Mouse (Mus musculus) stomach, embryonic 15.5 days (tissue): ENCODE measurements at regions not wholly inside any gene's neighbourhood (a gene's known extent, or its start where the extent isn't known, plus 50 kb on each side); places are given as distances from the start of the nearest gene placed in this dataset.

Experiments
- ATAC-seq: fragments of 200-750 bp; cut with Nextera tagmentation; 2 replicates; pipeline ENCODE4 v1.8.0; 2017; ENCODE audit warnings: low read depth, moderate number of reproducible peaks, moderate TSS enrichment; ENCODE audit not compliant: insufficient read depth, low FRiP score
- H3K27ac ChIP-seq: fragments of 300-500 bp; sonication (generic); 2 replicates; pipeline ENCODE4 v1.5.1; 2015; ENCODE audit warnings: mild to moderate bottlenecking, inconsistent platforms
- H3K27me3 ChIP-seq: fragments of 300-500 bp; sonication (generic); replicated peaks from 2 replicates; pipeline ENCODE4 v1.6.1; 2015; ENCODE audit warnings: inconsistent platforms
- H3K36me3 ChIP-seq: fragments of 300-500 bp; sonication (generic); 2 replicates; pipeline ENCODE4 v1.6.1; 2015; ENCODE audit warnings: inconsistent platforms
- H3K4me1 ChIP-seq: fragments of 300-500 bp; sonication (generic); 2 replicates; pipeline ENCODE4 v1.6.1; 2015; ENCODE audit warnings: inconsistent platforms
- H3K4me2 ChIP-seq: fragments of 300-500 bp; sonication (generic); 2 replicates; pipeline ENCODE4 v1.6.1; 2015; ENCODE audit warnings: mild to moderate bottlenecking, inconsistent platforms
- H3K4me3 ChIP-seq: fragments of 300-500 bp; sonication (generic); replicated peaks from 2 replicates; pipeline ENCODE4 v1.5.1; 2015; ENCODE audit warnings: inconsistent platforms
- H3K9ac ChIP-seq: fragments of 300-500 bp; sonication (generic); 2 replicates; pipeline ENCODE4 v1.6.1; 2015; ENCODE audit warnings: inconsistent platforms
- H3K9me3 ChIP-seq: fragments of 300-500 bp; sonication (generic); 2 replicates; pipeline ENCODE4 v1.6.1; 2016; ENCODE audit warnings: inconsistent platforms
- WGBS: fragments of 180-500 bp; shearing (Covaris S2); methylation state at CpG from one replicate; pipeline ENCODE4 v1.1.7; 2015; 5-methylcytosine and 5-hydroxymethylcytosine counted together

DNA sequence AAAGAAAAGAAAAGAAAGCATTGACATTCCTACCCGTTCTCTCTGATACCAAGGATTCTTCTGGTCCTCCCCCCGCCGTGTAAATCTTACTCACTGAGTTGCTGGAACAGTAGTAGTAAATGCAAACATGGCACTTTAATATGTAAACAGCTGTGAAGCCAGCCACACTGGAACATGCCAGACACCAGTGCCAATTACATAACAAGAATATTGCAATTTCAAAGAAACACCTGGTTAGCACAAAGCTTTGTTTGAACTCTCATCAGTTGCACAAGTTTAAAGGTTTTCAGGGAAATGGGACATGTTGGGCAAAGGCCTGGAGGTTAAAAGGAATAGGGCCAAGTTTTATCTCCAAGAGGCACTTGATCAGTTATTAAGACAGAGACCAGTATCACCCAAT lies 333.2 kb upstream of the Onecut1 start:
- WGBS, result 69% methylated on average over 3 of the region's 3 CpGs
- Histone ChIP-seq H3K4me3 (no peak overlapping the region), H3K36me3 (no peaks in the 10 kb centered on the region), H3K4me1 (no peaks in the 10 kb centered on the region), H3K27ac (no peak overlapping the region), H3K27me3 (no peaks in the 10 kb centered on the region), H3K9ac (no peak overlapping the region), H3K9me3 (no peaks in the 10 kb centered on the region), H3K4me2 (no peak overlapping the region)
- ATAC-seq, result no peak

DNA sequence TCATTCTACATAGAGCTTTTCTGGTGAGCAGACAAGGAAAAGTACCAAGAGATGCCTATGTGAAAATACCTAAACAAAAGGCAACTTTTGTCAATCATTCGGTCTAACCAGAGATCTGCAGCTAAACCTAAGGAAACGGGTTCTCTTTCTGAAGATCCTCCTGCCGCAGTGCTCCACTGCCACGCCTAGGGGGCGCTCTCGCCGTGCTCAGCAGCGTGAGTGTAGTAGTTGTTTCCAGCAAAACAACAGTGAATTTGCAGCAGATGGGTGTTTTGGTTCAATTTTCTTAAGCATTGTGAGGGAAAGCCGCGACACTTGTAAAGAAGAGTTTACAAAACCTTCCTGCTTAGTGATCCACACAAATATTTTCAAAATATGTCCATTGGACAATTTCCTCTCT lies 331.4 kb upstream of the Onecut1 start:
- H3K4me1 ChIP-seq, result no peaks in the 10 kb centered on the region
- H3K4me3 ChIP-seq, result no peak overlapping the region
- H3K27ac ChIP-seq, result no peak overlapping the region
- H3K9ac ChIP-seq, result no peak overlapping the region
- no peaks in the 10 kb centered on the region for H3K36me3 ChIP-seq
- no peak overlapping the region for H3K4me2 ChIP-seq
- ATAC-seq, result no peak
- no peaks in the 10 kb centered on the region for H3K27me3 ChIP-seq
- 15% methylated on average over 10 of the region's 10 CpGs for WGBS
- H3K9me3 ChIP-seq, result no peaks in the 10 kb centered on the region

DNA sequence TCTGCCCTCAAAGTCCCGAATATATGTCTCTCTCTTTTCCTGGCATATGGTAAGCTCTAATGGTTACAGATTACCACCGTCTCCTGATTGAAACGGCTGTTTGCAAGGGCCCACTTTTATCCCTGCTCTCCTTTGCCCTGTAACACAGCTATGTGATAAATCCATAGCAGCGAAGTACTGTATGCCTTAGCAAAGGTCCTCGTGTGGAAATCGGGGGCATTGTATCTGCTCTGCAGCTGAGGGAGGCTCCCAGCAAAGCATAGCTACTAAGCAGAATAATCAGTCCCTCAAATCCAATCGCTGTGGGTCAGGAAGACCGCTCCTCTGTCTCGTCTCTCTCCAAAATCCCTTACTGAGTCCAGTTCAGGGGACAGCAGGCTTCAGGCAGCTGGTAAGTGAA lies 331.0 kb upstream of the Onecut1 start:
- Histone ChIP-seq H3K9me3 (no peaks in the 10 kb centered on the region), H3K36me3 (no peaks in the 10 kb centered on the region), H3K27me3 (no peaks in the 10 kb centered on the region), H3K9ac (no peak overlapping the region), H3K4me2 (no peak overlapping the region), H3K4me3 (no peak overlapping the region), H3K4me1 (no peaks in the 10 kb centered on the region), H3K27ac (no peak overlapping the region)
- 51% methylated on average over 9 of the region's 9 CpGs for WGBS
- no peak for ATAC-seq

DNA sequence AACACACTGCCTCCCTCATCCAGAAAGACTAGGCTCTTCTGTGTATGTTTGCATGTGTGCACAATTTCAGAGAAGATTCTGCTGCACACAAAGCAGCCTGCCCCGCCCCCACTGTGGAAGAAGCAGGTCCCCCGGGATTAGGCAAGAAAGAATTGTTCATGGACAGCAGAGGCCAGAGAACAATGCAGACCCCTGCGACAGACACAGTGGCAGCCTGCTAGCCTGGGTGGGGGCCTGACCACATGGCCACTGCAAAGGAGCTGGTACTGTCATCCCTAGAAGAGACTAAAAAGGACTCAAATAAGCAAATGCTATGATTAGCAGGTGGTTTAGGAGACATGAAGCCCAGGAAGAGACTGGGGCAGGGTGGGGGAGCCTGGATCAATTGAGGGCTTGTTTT lies 329.7 kb upstream of the Onecut1 start:
- ATAC-seq, result no peak
- WGBS, result 53% methylated on average over 3 of the region's 3 CpGs
- H3K4me3 ChIP-seq, result no peak overlapping the region
- H3K4me2 ChIP-seq, result no peak overlapping the region
- H3K4me1 ChIP-seq, result no peaks in the 10 kb centered on the region
- no peaks in the 10 kb centered on the region for H3K27me3 ChIP-seq
- H3K27ac ChIP-seq, result no peak overlapping the region
- H3K9me3 ChIP-seq, result no peaks in the 10 kb centered on the region
- no peaks in the 10 kb centered on the region for H3K36me3 ChIP-seq
- no peak overlapping the region for H3K9ac ChIP-seq

DNA sequence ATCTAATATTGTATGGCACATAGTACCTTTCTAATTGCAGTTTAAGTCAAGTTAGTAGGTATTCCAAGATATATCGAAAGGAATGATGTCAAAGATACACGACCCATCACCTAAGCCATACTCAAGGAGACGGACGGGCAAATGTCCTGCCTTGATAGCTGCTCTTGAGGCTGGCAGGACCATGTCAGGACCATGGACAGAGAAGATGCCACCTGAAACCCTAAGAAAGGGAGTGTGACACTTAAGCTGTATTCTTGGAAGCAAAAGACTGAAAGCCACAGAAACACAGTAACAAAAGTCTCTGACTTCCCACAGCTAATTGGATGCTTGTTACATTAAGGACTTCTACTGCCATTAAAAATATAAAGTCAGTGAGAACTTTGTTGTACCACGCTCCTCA lies 326.7 kb upstream of the Onecut1 start:
- no peak overlapping the region for H3K27ac ChIP-seq
- H3K36me3 ChIP-seq, result no peaks in the 10 kb centered on the region
- no peak overlapping the region for H3K9ac ChIP-seq
- H3K4me2 ChIP-seq, result no peak overlapping the region
- ATAC-seq, result no peak
- no peaks in the 10 kb centered on the region for H3K27me3 ChIP-seq
- no peaks in the 10 kb centered on the region for H3K9me3 ChIP-seq
- H3K4me3 ChIP-seq, result no peak overlapping the region
- H3K4me1 ChIP-seq, result no peaks in the 10 kb centered on the region
- 68% methylated on average over 5 of the region's 5 CpGs for WGBS

DNA sequence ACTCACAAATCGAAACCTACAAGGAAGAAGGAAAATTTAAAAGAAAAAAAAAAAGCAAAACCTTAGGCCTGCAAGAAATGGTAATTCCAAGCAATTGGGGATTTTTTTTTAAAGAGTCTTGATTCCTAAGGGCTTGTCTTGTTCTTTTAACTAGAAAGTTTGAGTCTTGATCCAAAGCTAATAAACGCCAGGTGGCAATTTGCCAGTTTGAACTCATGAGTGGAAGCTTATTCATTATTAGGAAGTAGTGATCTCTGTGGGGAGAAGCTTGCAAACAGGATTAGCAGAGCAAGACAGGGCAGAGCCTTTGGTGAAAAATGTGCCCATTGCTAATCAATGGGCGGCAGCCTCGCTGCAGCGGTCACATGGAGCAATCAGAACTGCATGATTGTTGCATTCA lies 305.6 kb upstream of the Onecut1 start:
- no peak overlapping the region for H3K27ac ChIP-seq
- H3K36me3 ChIP-seq, result no peaks in the 10 kb centered on the region
- no peak for ATAC-seq
- no peak overlapping the region for H3K4me3 ChIP-seq
- H3K9me3 ChIP-seq, result no peaks in the 10 kb centered on the region
- WGBS, result 67% methylated on average over 5 of the region's 5 CpGs
- no peaks in the 10 kb centered on the region for H3K27me3 ChIP-seq
- no peak overlapping the region for H3K9ac ChIP-seq
- no peak overlapping the region for H3K4me2 ChIP-seq
- H3K4me1 ChIP-seq, result no peaks in the 10 kb centered on the region; the same call in 1 of the 2 replicates

DNA sequence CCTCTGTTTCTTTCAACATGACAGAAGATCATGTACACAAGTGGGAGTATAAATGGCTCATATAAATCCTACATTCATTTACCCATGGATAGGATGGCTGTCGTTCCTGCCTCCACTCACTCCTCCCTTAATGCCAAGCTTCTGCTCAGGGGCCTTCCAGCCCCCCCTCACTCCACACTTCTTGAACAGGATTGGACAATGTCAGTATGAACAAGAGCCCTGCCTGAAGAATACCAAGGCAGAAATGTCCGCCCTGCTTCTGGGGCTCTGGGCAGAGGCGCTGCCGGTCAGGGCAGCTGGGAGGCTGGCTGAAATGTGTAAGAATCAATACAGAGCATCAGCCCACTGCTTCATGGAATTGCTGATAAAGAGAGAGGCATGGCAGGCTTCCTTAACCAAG lies 269.0 kb upstream of the Onecut1 start:
- H3K27ac ChIP-seq, result no peak overlapping the region
- no peak for ATAC-seq
- 56% methylated on average over 4 of the region's 4 CpGs for WGBS

DNA sequence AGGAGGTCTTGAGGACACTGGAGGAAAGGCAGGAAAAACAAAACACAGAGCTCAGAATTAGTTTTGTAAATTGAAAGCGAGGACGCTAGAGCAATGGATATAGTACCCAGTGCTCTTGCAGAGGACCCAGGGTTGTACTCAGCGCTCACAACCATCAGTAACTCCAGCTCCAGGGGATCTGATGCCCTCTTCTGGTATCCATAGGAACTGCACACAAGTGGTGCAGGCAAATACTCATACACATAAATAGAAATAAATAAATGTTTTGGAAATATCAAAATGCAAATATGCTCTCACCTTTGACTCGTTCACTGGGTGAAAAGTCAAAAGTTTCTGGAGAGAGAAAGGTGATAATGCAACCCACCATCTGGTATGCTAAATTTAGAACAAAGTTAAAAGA lies 267.8 kb upstream of the Onecut1 start:
- Histone ChIP-seq H3K9ac (no peak overlapping the region), H3K27me3 (no peaks in the 10 kb centered on the region), H3K4me3 (no peak overlapping the region), H3K27ac (no peak overlapping the region), H3K9me3 (no peaks in the 10 kb centered on the region), H3K36me3 (no peaks in the 10 kb centered on the region), H3K4me1 (no peaks in the 10 kb centered on the region), H3K4me2 (no peak overlapping the region)
- ATAC-seq, result no peak
- WGBS, result 85% methylated on average over 4 of the region's 4 CpGs

More for the DNA sequence above, 269.0 kb upstream of the Onecut1 start:
- Histone ChIP-seq H3K4me3 (no peak overlapping the region), H3K4me1 (no peaks in the 10 kb centered on the region), H3K27me3 (no peaks in the 10 kb centered on the region), H3K9ac (no peak overlapping the region), H3K4me2 (no peak overlapping the region), H3K36me3 (no peaks in the 10 kb centered on the region), H3K9me3 (no peaks in the 10 kb centered on the region)

DNA sequence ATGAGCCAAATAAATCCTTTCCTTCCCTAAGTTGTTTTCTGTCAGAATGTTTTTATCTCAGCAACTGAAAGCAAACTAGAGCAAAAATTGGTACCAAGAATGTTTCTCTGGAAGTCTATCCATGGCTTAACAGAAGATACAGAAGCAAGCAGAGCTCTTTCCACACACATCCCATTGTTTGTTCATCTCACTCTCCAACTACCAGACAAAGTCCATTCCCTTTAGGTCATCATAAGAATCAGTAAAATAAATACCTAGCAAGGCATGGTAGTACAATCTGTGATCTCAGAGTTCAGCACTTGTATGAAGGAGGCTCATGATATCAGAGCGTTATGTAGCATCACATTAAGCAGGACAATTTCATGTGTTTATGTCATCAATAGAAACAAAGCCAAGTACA lies 257.3 kb upstream of the Onecut1 start:
- ATAC-seq, result no peak

DNA sequence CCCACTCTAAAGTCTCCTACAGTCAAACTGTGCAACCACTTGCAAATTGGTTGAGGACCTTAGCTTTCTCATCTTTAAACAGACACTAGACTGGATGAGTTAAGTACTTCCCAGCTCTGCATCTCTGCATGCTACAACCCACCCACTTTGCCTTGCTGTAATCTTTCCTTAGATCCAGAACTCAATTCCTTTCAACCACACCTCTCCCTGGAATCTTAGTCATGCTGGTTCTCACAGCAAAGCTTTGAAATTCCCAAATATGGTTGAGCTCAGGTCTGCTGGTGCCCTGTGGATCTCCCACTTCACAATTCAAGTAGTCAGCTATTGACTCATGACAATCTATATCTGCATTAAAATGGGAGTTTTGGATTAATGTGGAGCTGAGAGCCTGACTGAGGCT lies 239.8 kb upstream of the Onecut1 start:
- Histone ChIP-seq H3K4me2 (no peak overlapping the region), H3K4me1 (no peaks in the 10 kb centered on the region), H3K36me3 (no peaks in the 10 kb centered on the region), H3K4me3 (no peak overlapping the region), H3K27me3 (no peaks in the 10 kb centered on the region), H3K27ac (no peak overlapping the region), H3K9me3 (no peaks in the 10 kb centered on the region), H3K9ac (no peak overlapping the region)
- no peak for ATAC-seq

More for the DNA sequence above, 257.3 kb upstream of the Onecut1 start:
- Histone ChIP-seq H3K4me1 (no peaks in the 10 kb centered on the region), H3K9me3 (no peaks in the 10 kb centered on the region), H3K27me3 (no peaks in the 10 kb centered on the region), H3K36me3 (no peaks in the 10 kb centered on the region), H3K4me3 (no peak overlapping the region), H3K4me2 (no peak overlapping the region), H3K9ac (no peak overlapping the region), H3K27ac (no peak overlapping the region)
- WGBS, result 92% methylated on average over 1 of the region's 1 CpGs

DNA sequence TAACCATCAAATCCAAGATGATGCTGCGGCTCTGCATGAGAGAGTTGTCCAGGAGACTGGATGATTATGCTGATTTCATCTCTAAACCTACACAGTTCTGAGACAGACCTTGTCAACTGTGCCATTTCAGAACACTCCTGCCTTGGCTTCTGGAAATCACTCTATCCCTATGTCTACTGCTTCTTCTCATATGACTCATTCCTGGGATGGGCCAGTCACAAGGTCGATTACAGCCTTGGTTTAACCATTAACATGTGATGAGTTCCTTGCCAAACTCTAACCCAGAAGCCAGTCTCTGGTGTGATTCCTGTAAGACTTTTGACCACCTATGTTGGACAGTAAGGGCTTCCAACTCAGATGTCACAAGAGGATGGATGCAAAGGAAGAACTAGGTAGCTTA lies 216.3 kb upstream of the Onecut1 start:
- ATAC-seq, result no peak
- H3K4me1 ChIP-seq, result no peaks in the 10 kb centered on the region
- no peaks in the 10 kb centered on the region for H3K27me3 ChIP-seq
- H3K9me3 ChIP-seq, result no peaks in the 10 kb centered on the region
- H3K9ac ChIP-seq, result no peak overlapping the region
- no peak overlapping the region for H3K27ac ChIP-seq
- H3K4me3 ChIP-seq, result no peak overlapping the region
- H3K36me3 ChIP-seq, result no peaks in the 10 kb centered on the region
- H3K4me2 ChIP-seq, result no peak overlapping the region
- WGBS, result 74% methylated on average over 2 of the region's 2 CpGs

DNA sequence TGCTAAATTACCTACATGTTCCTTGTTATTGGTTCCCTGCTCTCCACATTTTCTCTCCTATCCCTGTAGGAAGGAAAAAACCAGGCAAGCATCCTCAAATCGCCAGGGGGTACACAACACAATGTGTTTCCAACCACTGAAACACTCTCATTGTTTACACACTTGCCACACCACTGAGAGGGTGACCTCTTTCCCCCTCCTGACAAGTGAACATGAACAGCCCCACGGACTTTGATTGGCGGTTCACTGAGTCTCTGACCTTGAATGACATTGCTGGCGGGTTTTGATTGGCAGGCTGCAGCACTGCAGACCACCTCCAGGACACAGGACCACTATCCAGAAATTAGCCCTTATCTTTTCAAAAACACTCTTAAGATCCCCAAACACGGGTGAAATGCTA lies 211.7 kb upstream of the Onecut1 start:
- H3K4me2 ChIP-seq, result no peak overlapping the region
- ATAC-seq, result no peak
- WGBS, result 43% methylated on average over 5 of the region's 5 CpGs

DNA sequence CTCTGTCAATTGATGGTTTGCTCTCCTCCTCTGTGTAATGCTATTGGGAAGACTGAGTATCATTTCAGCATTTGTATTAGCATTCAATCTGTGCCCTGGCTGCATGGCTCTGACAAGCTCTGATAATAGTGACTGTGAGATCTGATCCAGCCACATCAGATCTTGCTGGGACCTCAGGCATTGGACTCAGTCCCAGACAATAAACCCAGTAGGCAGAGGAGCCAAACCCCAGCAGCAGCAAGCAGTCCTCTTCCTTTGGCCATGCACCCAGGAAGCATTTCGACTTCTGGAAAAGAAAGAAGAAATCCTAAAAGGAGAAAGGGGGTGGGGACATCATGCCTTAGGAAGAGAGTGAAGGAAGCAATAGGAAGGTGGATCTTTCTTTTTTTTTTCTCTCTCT lies 205.8 kb upstream of the Onecut1 start:
- no peaks in the 10 kb centered on the region for H3K36me3 ChIP-seq
- no peak overlapping the region for H3K4me2 ChIP-seq
- no peak for ATAC-seq
- no peak overlapping the region for H3K4me3 ChIP-seq
- no peaks in the 10 kb centered on the region for H3K9me3 ChIP-seq
- 64% methylated on average over 1 of the region's 1 CpGs for WGBS
- H3K27me3 ChIP-seq, result no peaks in the 10 kb centered on the region
- H3K4me1 ChIP-seq, result no peaks in the 10 kb centered on the region
- no peak overlapping the region for H3K27ac ChIP-seq
- H3K9ac ChIP-seq, result no peak overlapping the region

More for the DNA sequence above, 211.7 kb upstream of the Onecut1 start:
- Histone ChIP-seq H3K9me3 (no peaks in the 10 kb centered on the region), H3K9ac (no peak overlapping the region), H3K36me3 (no peaks in the 10 kb centered on the region), H3K27me3 (no peaks in the 10 kb centered on the region), H3K27ac (no peak overlapping the region), H3K4me1 (no peaks in the 10 kb centered on the region), H3K4me3 (no peak overlapping the region)
